Mouse (Mus musculus): ENCODE measurements around the gene Asic5.

The Asic5 gene

GRCm38 (mm10) chr3:81995988-81996387 lies 13.9 kb downstream of the Asic5 start:
- in situ Hi-C loops (cut with MboI, MseI): loop anchor here (25.0 kb wide), 1 partner anchor 866 kb away; no protein-coding TSS in a partner anchor

GRCm38 (mm10) chr3:82007002-82007401 lies 24.9 kb downstream of the Asic5 start:
- in situ Hi-C loops (cut with MboI, MseI): no loop called here

- in situ Hi-C loops (cut with MboI, MseI): no loop called here
These were observed 32.1 kb downstream of the Asic5 start for GRCm38 (mm10) chr3:82014148-82014703.

GRCm38 (mm10) chr3:82022421-82022920 lies 40.4 kb downstream of the Asic5 start:
- in situ Hi-C loops (cut with MboI, MseI): no loop called here

GRCm38 (mm10) chr3:82023065-82023464 lies 41.0 kb downstream of the Asic5 start:
- in situ Hi-C loops (cut with MboI, MseI): no loop called here

GRCm38 (mm10) chr3:82027286-82027685 lies 45.2 kb downstream of the Asic5 start:
- in situ Hi-C loops (cut with MboI, MseI): no loop called here

GRCm38 (mm10) chr3:82029229-82029628 lies 47.1 kb downstream of the Asic5 start:
- in situ Hi-C loops (cut with MboI, MseI): no loop called here

- in situ Hi-C loops (cut with MboI, MseI): no loop called here
These were observed 48.1 kb downstream of the Asic5 start for GRCm38 (mm10) chr3:82030008-82030748.

GRCm38 (mm10) chr3:82036262-82037044 lies 54.4 kb downstream of the Asic5 start:
- in situ Hi-C loops (cut with MboI, MseI): no loop called here

GRCm38 (mm10) chr3:82043676-82044075 lies 61.6 kb downstream of the Asic5 start:
- in situ Hi-C loops (cut with MboI, MseI): no loop called here

GRCm38 (mm10) chr3:82044902-82045301 lies 62.8 kb downstream of the Asic5 start:
- in situ Hi-C loops (cut with MboI, MseI): no loop called here

- in situ Hi-C loops (cut with MboI, MseI): no loop called here
These were observed 64.0 kb downstream of the Asic5 start for GRCm38 (mm10) chr3:82046087-82046486.

GRCm38 (mm10) chr3:82047100-82047753 lies 65.1 kb downstream of the Asic5 start:
- in situ Hi-C loops (cut with MboI, MseI): no loop called here

GRCm38 (mm10) chr3:82048078-82048477 lies 66.0 kb downstream of the Asic5 start:
- in situ Hi-C loops (cut with MboI, MseI): no loop called here

GRCm38 (mm10) chr3:82048681-82049080 lies 66.6 kb downstream of the Asic5 start:
- in situ Hi-C loops (cut with MboI, MseI): no loop called here

GRCm38 (mm10) chr3:82051468-82051867 lies 69.4 kb downstream of the Asic5 start:
- in situ Hi-C loops (cut with MboI, MseI): no loop called here

GRCm38 (mm10) chr3:82052029-82052428 lies 69.9 kb downstream of the Asic5 start:
- in situ Hi-C loops (cut with MboI, MseI): no loop called here

GRCm38 (mm10) chr3:82054283-82054974 lies 72.3 kb downstream of the Asic5 start:
- in situ Hi-C loops (cut with MboI, MseI): no loop called here

- in situ Hi-C loops (cut with MboI, MseI): loop anchor here (5.0 kb wide), 1 partner anchor 280 kb away; no protein-coding TSS in a partner anchor
These were observed 75.1 kb downstream of the Asic5 start for GRCm38 (mm10) chr3:82057201-82057600.

- in situ Hi-C loops (cut with MboI, MseI): loop anchor here (10.0 kb wide), 1 partner anchor 1807 kb away; no protein-coding TSS in a partner anchor
These were observed 79.5 kb downstream of the Asic5 start for GRCm38 (mm10) chr3:82061402-82062180.
